Mouse (Mus musculus) myocyte (in vitro differentiated cells): ENCODE results near the gene Ube3b. TPM values are rescaled to one million over a fixed set of nuclear protein-coding genes. Genes with fewer than 3 reads are reported as not detected.

Source experiments
- H3K27me3 ChIP-seq: one replicate; pipeline ENCODE4 v1.6.1; 2011; ENCODE audit not compliant: control insufficient read depth, insufficient read depth, insufficient read length
- H3K36me3 ChIP-seq: one replicate; pipeline ENCODE4 v1.6.1; 2011; ENCODE audit not compliant: control insufficient read depth, insufficient read depth
- H3K4me2 ChIP-seq: one replicate; pipeline ENCODE4 v1.6.1; 2011; ENCODE audit warnings: low read depth, control low read depth
- H3K4me3 ChIP-seq: one replicate; pipeline ENCODE4 v1.5.1; 2011; ENCODE audit warnings: mild to moderate bottlenecking, control low read depth, moderate library complexity
- H3K79me2 ChIP-seq: one replicate; pipeline ENCODE4 v1.6.1; 2011; ENCODE audit not compliant: control insufficient read depth, insufficient read depth
- H3ac ChIP-seq: one replicate; pipeline ENCODE4 v1.6.1; 2011; ENCODE audit not compliant: control insufficient read depth, insufficient read length
- CEBPB ChIP-seq: IDR thresholded peaks from 2 replicates; pipeline ENCODE4 v1.6.1; 2011; ENCODE audit warnings: mild to moderate bottlenecking, moderate library complexity; ENCODE audit not compliant: poor library complexity, insufficient read depth, severe bottlenecking
- E2F4 ChIP-seq: IDR thresholded peaks from one replicate; pipeline ENCODE4 v1.6.1; 2011; ENCODE audit warnings: mild to moderate bottlenecking, control low read depth, moderate library complexity; ENCODE audit not compliant: insufficient read depth
- MAX ChIP-seq: IDR thresholded peaks from one replicate; pipeline ENCODE4 v1.6.1; 2011; ENCODE audit warnings: low read depth, mild to moderate bottlenecking, control low read depth
- MYOD1 ChIP-seq, 3 experiments: IDR thresholded peaks; one replicate each; pipeline ENCODE4 v1.6.1; 2011; ENCODE audit warnings: control low read depth in 2 of 3, low read depth in 2 of 3, mild to moderate bottlenecking in 2 of 3, moderate library complexity in 1 of 3; ENCODE audit not compliant: insufficient read length in 2 of 3, control insufficient read depth in 1 of 3
- MYOG ChIP-seq, 3 experiments: IDR thresholded peaks; one replicate each; pipeline ENCODE4 v1.6.1; 2011; ENCODE audit warnings: control low read depth in 2 of 3, low read depth in 2 of 3, mild to moderate bottlenecking in 2 of 3; ENCODE audit not compliant: insufficient read length in 2 of 3, control insufficient read depth in 1 of 3, insufficient read depth in 1 of 3
- POLR2A ChIP-seq: IDR thresholded peaks from one replicate; pipeline ENCODE4 v1.6.1; 2011; ENCODE audit warnings: low read depth, mild to moderate bottlenecking, control low read depth, moderate library complexity; ENCODE audit not compliant: insufficient read length
- POLR2AphosphoS2 ChIP-seq: IDR thresholded peaks from one replicate; pipeline ENCODE4 v1.6.1; 2011; ENCODE audit warnings: low read depth, control low read depth; ENCODE audit not compliant: insufficient read length
- REST ChIP-seq: IDR thresholded peaks from one replicate; pipeline ENCODE4 v1.6.1; 2011; ENCODE audit warnings: mild to moderate bottlenecking, control low read depth, moderate library complexity; ENCODE audit not compliant: insufficient read depth, insufficient read length
- SRF ChIP-seq: IDR thresholded peaks from one replicate; pipeline ENCODE4 v1.6.1; 2011; ENCODE audit warnings: low read depth; ENCODE audit not compliant: control insufficient read depth, insufficient read length
- TCF12 ChIP-seq: IDR thresholded peaks from one replicate; pipeline ENCODE4 v1.6.1; 2011; ENCODE audit warnings: mild to moderate bottlenecking, control low read depth; ENCODE audit not compliant: poor library complexity, insufficient read depth, severe bottlenecking
- TCF3 ChIP-seq: IDR thresholded peaks from one replicate; pipeline ENCODE4 v1.6.1; 2011; ENCODE audit warnings: low read depth, control low read depth; ENCODE audit not compliant: insufficient read length
- USF1 ChIP-seq: IDR thresholded peaks from one replicate; pipeline ENCODE4 v1.6.1; 2011; ENCODE audit warnings: low read depth, mild to moderate bottlenecking, control low read depth, moderate library complexity
- polyA plus RNA-seq: library from polyadenylated mRNA; unstranded; fragments of >200 nt; fragmentation: generic; extraction: Trizol; gene quantifications from one replicate; pipeline ENCODE4 v1.2.1, GENCODE M21; 2012; ENCODE audit warnings: missing spikeins

The Ube3b gene
- polyA plus RNA-seq, 1 experiment = 56.0 TPM

DNA sequence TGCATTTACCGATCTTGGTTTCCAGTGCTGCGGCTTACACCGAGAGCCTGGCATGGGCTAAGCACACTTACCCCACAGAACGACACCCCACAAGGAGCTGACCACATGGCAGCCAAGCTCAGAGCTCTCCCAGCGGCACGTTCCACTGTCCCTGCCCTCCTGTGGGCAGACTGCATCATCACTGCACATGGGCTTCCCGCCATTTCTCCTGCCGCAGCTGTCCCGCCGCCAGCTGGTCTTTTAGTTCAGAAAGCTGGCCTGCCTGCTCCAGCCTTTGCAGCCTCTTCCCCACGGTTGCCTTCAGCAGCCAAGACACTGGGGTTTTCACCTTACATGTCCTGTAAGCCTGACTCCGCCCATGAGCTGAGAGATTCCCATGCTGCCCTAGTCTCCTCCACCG, 30.0 kb downstream of the Ube3b start:
- H3K27me3 ChIP-seq = no peaks in the 10 kb centered on the region
- no peaks in the 10 kb centered on the region for H3K79me2 ChIP-seq
- no peak overlapping the region for H3ac ChIP-seq
- TF ChIP-seq REST (no peak), TCF12 (no peak), TCF3 (no peak), MAX (no peak), USF1 (no peak), SRF (no peak), POLR2A (no peak), MYOD1 (IDR thresholded peaks at IDR 0.05; ENCODE audit: control insufficient read depth in 1 of 3, insufficient read length in 2 of 3, low read depth in 2 of 3) (peak in 2 of 3 experiments; percentile 42 to 62), MYOG (IDR thresholded peaks at IDR 0.05; ENCODE audit: control insufficient read depth in 1 of 3, insufficient read depth in 1 of 3, insufficient read length in 2 of 3, low read depth in 2 of 3) (peak in 2 of 3 experiments; percentile 53 to 71)
- H3K36me3 ChIP-seq = peaks cover 19% of the 10 kb centered on the region
- no peak overlapping the region for H3K4me2 ChIP-seq
- no peak overlapping the region for H3K4me3 ChIP-seq

DNA sequence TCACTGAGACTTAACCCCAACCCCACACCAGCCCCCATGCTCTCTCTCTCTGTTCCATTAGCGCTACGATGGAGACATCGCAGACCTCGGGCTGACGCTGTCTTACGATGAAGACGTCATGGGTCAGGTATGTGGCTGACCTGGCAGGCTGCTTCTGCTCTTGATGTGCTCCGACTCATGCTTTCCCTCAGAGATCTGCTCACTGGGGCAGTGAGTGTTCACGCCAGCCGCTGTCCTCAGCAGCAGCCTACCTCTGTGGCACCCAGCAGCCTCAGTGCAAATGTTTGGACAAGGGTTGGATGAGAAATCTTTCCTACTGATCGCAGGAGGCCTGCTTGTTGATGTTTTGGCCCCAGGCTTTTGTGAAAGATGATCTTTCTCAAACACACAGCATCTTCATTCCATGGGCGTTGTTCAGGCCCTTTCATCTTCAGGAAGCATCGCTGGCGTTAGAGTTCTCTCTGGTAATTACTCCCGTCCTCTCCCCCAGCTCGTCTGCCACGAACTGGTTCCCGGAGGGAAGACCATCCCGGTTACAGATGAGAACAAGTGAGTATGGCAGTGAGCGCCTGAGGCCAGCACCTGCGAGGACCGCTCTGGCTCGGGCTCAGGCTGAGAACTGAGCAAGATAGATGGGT, 32.1 kb downstream of the Ube3b start:
- H3K4me3 ChIP-seq = no peak overlapping the region
- H3K27me3 ChIP-seq = no peaks in the 10 kb centered on the region
- H3K79me2 ChIP-seq = no peaks in the 10 kb centered on the region
- TF ChIP-seq TCF3 = no peak
- no peak for TF ChIP-seq POLR2AphosphoS2
- TF ChIP-seq MAX = no peak
- TF ChIP-seq POLR2A = no peak
- no peak for TF ChIP-seq USF1
- TF ChIP-seq SRF = no peak
- no peak for TF ChIP-seq MYOG (IDR thresholded peaks at IDR 0.05; ENCODE audit: control insufficient read depth in 1 of 3, insufficient read depth in 1 of 3, insufficient read length in 2 of 3, low read depth in 2 of 3)
- TF ChIP-seq CEBPB = no peak
- TF ChIP-seq E2F4 = no peak
- peaks cover 17% of the 10 kb centered on the region for H3K36me3 ChIP-seq
- no peak overlapping the region for H3ac ChIP-seq
- no peak overlapping the region for H3K4me2 ChIP-seq

- no peak for TF ChIP-seq POLR2AphosphoS2
- TF ChIP-seq POLR2A = no peak
- no peak for TF ChIP-seq E2F4
- no peak for TF ChIP-seq USF1
- no peak for TF ChIP-seq TCF12
- TF ChIP-seq REST = no peak
- no peak for TF ChIP-seq CEBPB
- no peak for TF ChIP-seq MYOD1 (IDR thresholded peaks at IDR 0.05; ENCODE audit: control insufficient read depth in 1 of 3, insufficient read length in 2 of 3, low read depth in 2 of 3)
- no peak for TF ChIP-seq MYOG (IDR thresholded peaks at IDR 0.05; ENCODE audit: control insufficient read depth in 1 of 3, insufficient read depth in 1 of 3, insufficient read length in 2 of 3, low read depth in 2 of 3)
- no peak for TF ChIP-seq TCF3
- TF ChIP-seq MAX = no peak
- no peak for TF ChIP-seq SRF
- H3K79me2 ChIP-seq = no peaks in the 10 kb centered on the region
- H3K27me3 ChIP-seq = no peaks in the 10 kb centered on the region
- no peak overlapping the region for H3K4me3 ChIP-seq
- no peak overlapping the region for H3ac ChIP-seq
- no peak overlapping the region for H3K4me2 ChIP-seq
- peaks cover 15% of the 10 kb centered on the region for H3K36me3 ChIP-seq
These were observed 32.8 kb downstream of the Ube3b start for GRCm38 (mm10) chr5:114413067-114413735.

- H3ac ChIP-seq = no peak overlapping the region
- H3K4me2 ChIP-seq = no peak overlapping the region
- no peak overlapping the region for H3K4me3 ChIP-seq
- no peaks in the 10 kb centered on the region for H3K27me3 ChIP-seq
- no peak for TF ChIP-seq USF1
- H3K36me3 ChIP-seq = peaks cover 18% of the 10 kb centered on the region
- no peaks in the 10 kb centered on the region for H3K79me2 ChIP-seq
These were observed 35.2 kb downstream of the Ube3b start for GRCm38 (mm10) chr5:114415606-114416005.

DNA sequence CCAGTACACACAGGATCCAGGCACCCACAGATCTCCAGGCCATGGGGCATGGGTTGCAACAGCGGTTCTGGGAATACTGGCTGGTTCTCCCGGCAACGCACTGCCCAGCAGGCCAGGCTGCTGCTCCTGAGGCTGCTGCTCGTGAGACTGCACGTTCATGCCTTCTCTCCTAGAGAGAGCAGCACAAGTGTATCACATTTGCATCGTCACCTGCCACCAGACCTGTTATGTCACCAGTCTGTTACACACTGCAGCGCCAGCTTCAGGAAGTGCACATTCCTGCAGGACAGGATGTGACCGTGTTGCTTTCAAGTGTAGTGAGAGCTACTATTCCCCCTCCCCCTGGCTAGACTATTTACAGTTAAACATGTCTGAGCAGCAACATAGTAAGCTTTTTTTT, 36.4 kb downstream of the Ube3b start:
- no peaks in the 10 kb centered on the region for H3K79me2 ChIP-seq
- no peak overlapping the region for H3K4me2 ChIP-seq
- no peak for TF ChIP-seq E2F4
- TF ChIP-seq POLR2A = no peak
- no peak for TF ChIP-seq REST
- TF ChIP-seq USF1 = no peak
- TF ChIP-seq MAX = no peak
- TF ChIP-seq MYOD1 (IDR thresholded peaks at IDR 0.05; ENCODE audit: control insufficient read depth in 1 of 3, insufficient read length in 2 of 3, low read depth in 2 of 3) = no peak
- no peak for TF ChIP-seq TCF3
- TF ChIP-seq TCF12 = no peak
- no peak for TF ChIP-seq MYOG (IDR thresholded peaks at IDR 0.05; ENCODE audit: control insufficient read depth in 1 of 3, insufficient read depth in 1 of 3, insufficient read length in 2 of 3, low read depth in 2 of 3)
- no peak for TF ChIP-seq POLR2AphosphoS2
- TF ChIP-seq SRF = no peak
- no peak for TF ChIP-seq CEBPB
- H3K27me3 ChIP-seq = no peaks in the 10 kb centered on the region
- H3K4me3 ChIP-seq = no peak overlapping the region
- peaks cover 18% of the 10 kb centered on the region for H3K36me3 ChIP-seq
- no peak overlapping the region for H3ac ChIP-seq
